Mouse (Mus musculus) hindbrain, postnatal 0 days (tissue): ENCODE data around the gene Actb. TPM values are rescaled to one million over a fixed set of nuclear protein-coding genes. Genes with fewer than 3 reads are reported as not detected.

Source experiments
- ATAC-seq: fragments of 200-750 bp; cut with Nextera tagmentation; 2 replicates; pipeline ENCODE4 v1.8.0; 2017; ENCODE audit warnings: mild to moderate bottlenecking, moderate TSS enrichment, moderate library complexity
- DNase-seq: peaks from one replicate; pipeline ENCODE4 v3.0.0-alpha.2; 2015; ENCODE audit warnings: low spot score
- H3K27ac ChIP-seq: fragments of 300-500 bp; sonication (generic); 2 replicates; pipeline ENCODE4 v1.5.1; 2014; ENCODE audit warnings: mild to moderate bottlenecking
- H3K27me3 ChIP-seq: fragments of 300-500 bp; sonication (generic); 2 replicates; pipeline ENCODE4 v1.6.1; 2014; ENCODE audit warnings: low read length, mixed read lengths; ENCODE audit not compliant: insufficient read depth
- H3K36me3 ChIP-seq: fragments of 300-500 bp; sonication (generic); 2 replicates; pipeline ENCODE4 v1.6.1; 2014; ENCODE audit warnings: low read length, mixed read lengths; ENCODE audit not compliant: insufficient read depth
- H3K4me1 ChIP-seq: fragments of 300-500 bp; sonication (generic); 2 replicates; pipeline ENCODE4 v1.6.1; 2014; ENCODE audit warnings: antibody characterized with exemption, low read length, mixed read lengths; ENCODE audit not compliant: insufficient read depth
- H3K4me2 ChIP-seq: fragments of 300-500 bp; sonication (generic); 2 replicates; pipeline ENCODE4 v1.6.1; 2014; ENCODE audit warnings: low read depth, mild to moderate bottlenecking, low read length, moderate library complexity, mixed read lengths
- H3K4me3 ChIP-seq: fragments of 300-500 bp; sonication (generic); 2 replicates; pipeline ENCODE4 v1.5.1; 2014; ENCODE audit warnings: low read length
- H3K9ac ChIP-seq: fragments of 300-500 bp; sonication (generic); replicated peaks from 2 replicates; pipeline ENCODE4 v1.6.1; 2014; ENCODE audit warnings: mild to moderate bottlenecking, low read length, moderate library complexity, mixed read lengths
- H3K9me3 ChIP-seq: fragments of 300-500 bp; sonication (generic); 2 replicates; pipeline ENCODE4 v1.6.1; 2016; ENCODE audit warnings: low read length, mixed read lengths
- CTCF ChIP-seq: IDR thresholded peaks from 2 replicates; pipeline ENCODE4 v1.5.1; 2016; ENCODE audit warnings: antibody characterized with exemption, control low read depth, low read depth
- WGBS: fragments of 180-500 bp; shearing (Covaris S2); extraction: QIAGEN DNeasy Blood & Tissue Kit; methylation state at CpG from one replicate; pipeline ENCODE4 v1.1.7; 2014; 5-methylcytosine and 5-hydroxymethylcytosine counted together
- polyA plus RNA-seq: library from polyadenylated mRNA; unstranded; fragments of >200 nt; fragmentation: Nextera tagmentation; extraction: Ambion mirVana; gene quantifications from 2 replicates; pipeline ENCODE4 v1.2.1, GENCODE M21; 2015
- total RNA-seq: library from RNA; depleted of rRNA; stranded (reverse); fragments of >200 nt; gene quantifications from 2 replicates; pipeline ENCODE4 v1.2.3, GENCODE M21; 2014; rRNA removed

Actb gene
- total and polyA plus RNA-seq, 2 experiments from 2014 or later, result 5,437 to 15,098 TPM

DNA sequence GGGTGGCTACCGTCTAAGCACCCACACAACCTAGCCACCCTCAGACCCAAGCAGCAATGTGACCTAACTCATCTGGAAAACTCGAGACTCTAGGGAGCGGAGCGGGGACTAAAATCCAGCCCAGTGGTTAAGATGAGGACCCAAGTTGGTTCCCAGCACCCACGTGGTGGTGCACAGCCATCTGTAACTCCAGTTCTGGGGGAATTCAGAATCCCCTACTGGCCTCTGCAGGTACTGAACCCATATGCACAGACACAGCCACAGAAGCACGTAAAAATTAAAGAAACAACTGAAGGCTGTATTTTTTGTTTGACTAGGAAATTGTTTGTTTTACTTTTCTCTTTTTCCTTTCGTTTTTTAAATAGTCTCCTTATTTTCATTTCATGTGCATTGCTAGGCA, 32.8 kb downstream of the Actb start:
- WGBS, result 96% methylated on average over 7 of the region's 7 CpGs
- Histone ChIP-seq H3K4me2 (no peak overlapping the region), H3K27me3 (no peaks in the 10 kb centered on the region), H3K4me1 (peaks cover 5% of the 10 kb centered on the region; the same call in 1 of the 2 replicates), H3K9me3 (no peaks in the 10 kb centered on the region), H3K27ac (no peak overlapping the region), H3K9ac (no peak overlapping the region), H3K4me3 (no peak overlapping the region), H3K36me3 (peaks cover 9% of the 10 kb centered on the region)
- peak; percentile 28; the same call in 1 of the 2 replicates for TF ChIP-seq CTCF
- ATAC-seq (no peak), DNase-seq (no peak)

DNA sequence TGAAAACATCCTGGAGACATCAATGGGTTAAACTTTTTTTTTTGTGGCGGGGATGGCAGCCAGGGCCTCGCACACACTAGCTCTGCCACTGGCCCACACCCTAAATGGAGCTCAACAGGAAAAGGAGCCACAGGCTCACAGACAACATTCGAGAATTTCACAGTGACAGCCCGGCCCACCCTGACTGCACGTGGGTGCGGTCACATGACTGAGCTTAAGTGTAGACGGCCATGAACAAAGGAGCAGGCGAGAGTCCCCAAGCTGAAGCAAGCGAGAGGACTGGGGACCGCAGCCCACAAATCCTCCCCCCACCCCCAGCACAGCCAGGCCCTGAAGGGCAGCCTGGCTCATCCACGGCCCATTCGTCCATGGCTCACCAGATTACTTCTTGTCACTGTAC, 34.8 kb downstream of the Actb start:
- no peaks in the 10 kb centered on the region for H3K27me3 ChIP-seq
- H3K4me2 ChIP-seq, result no peak overlapping the region
- WGBS, result 49% methylated on average over 12 of the region's 12 CpGs
- TF ChIP-seq CTCF, result no peak
- H3K4me1 ChIP-seq, result no peaks in the 10 kb centered on the region
- H3K4me3 ChIP-seq, result no peak overlapping the region
- H3K36me3 ChIP-seq, result peaks cover 9% of the 10 kb centered on the region
- no peak overlapping the region for H3K9ac ChIP-seq
- H3K27ac ChIP-seq, result no peak overlapping the region
- ATAC-seq (no peak), DNase-seq (no peak)
- no peaks in the 10 kb centered on the region for H3K9me3 ChIP-seq

DNA sequence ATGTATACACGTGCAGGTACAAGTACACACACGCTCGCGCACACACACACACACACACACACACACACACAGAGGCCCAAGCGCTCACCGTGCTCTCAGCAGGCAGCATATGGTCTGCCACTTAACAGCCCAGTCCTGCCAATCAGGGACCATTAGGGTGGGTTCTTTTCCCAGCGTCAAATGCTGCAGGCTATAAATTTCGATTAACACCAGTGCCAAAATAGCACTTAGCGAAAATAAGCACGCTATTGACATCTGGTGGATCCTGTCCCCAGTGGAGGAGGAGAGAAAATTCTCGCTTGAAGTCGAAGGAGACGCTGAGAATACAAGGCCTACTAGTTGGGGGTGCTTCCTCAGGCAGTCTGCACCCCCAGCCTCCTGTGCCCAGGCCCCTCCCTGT, 37.1 kb downstream of the Actb start:
- ATAC-seq (peak; percentile 67), DNase-seq (peak; percentile 81)
- H3K4me3 ChIP-seq, result no peak overlapping the region
- H3K4me1 ChIP-seq, result no peaks in the 10 kb centered on the region
- no peaks in the 10 kb centered on the region for H3K9me3 ChIP-seq
- no peak overlapping the region for H3K4me2 ChIP-seq
- H3K27me3 ChIP-seq, result no peaks in the 10 kb centered on the region
- WGBS, result 40% methylated on average over 13 of the region's 13 CpGs
- H3K27ac ChIP-seq, result peak overlapping the region; percentile 41
- peak; percentile 47 for TF ChIP-seq CTCF
- H3K9ac ChIP-seq, result no peak overlapping the region
- H3K36me3 ChIP-seq, result peaks cover 9% of the 10 kb centered on the region; the same call in 1 of the 2 replicates

DNA sequence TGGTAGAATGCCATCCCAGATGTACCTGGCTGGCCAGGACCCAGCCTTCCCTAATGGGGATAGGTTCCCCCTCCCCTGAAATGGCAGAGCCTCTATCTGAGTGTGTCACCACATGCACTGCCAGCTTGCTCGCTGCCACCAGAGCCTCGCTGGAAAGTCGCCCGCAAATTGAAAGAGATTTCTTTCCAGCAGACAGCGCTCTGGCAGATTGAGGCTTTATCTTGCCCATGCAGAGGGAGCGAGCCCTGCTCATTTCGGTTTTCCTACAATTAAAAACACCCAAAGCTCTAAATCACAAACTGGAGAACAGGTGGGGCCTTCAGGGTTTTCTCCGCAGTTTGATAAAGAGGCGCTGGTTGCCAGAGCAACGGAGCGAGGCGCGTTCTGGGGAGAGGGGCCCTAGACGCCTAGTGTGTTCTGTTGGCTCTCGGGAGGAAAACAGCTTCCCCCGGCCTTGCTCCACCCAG, 48.8 kb downstream of the Actb start:
- H3K4me2 ChIP-seq, result peak overlapping the region; percentile 33
- H3K4me1 ChIP-seq, result 0 out of 2 replicates have a peak, but pooled peaks cover 3% of the 10 kb centered on the region
- ATAC-seq, result peak; percentile 62
- no peaks in the 10 kb centered on the region for H3K9me3 ChIP-seq
- 0 out of 2 replicates have a peak overlapping the region, but pooled peaks have one; percentile 13 for H3K9ac ChIP-seq
- no peaks in the 10 kb centered on the region for H3K36me3 ChIP-seq
- WGBS, result 20% methylated on average over 16 of the region's 16 CpGs
- H3K27ac ChIP-seq, result peak overlapping the region; percentile 72
- DNase-seq, result peak; percentile 89
- H3K27me3 ChIP-seq, result no peaks in the 10 kb centered on the region
- H3K4me3 ChIP-seq, result no peak overlapping the region
- TF ChIP-seq CTCF, result peak; percentile 28

DNA sequence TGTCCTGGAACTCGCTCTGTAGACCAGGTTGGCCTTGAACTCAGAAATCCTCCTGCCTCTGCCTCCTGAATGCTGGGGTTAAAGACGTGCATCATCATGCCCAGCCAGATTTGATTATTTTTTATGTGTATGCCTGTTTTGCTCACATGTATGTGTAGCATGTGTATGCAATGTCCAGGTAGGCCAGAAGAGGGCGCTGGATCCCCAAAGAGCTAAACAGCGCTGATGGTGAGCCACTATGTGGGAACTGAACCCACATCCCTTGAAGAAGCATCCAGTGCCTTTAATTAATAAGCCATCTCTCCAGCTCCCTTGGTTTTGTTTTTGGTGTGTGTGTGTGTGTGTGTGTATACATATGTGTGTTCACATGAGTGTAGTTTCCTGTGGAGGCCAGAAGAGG, 50.1 kb downstream of the Actb start:
- 79% methylated on average over 4 of the region's 4 CpGs for WGBS
- no peak overlapping the region for H3K4me3 ChIP-seq
- DNase-seq, result no peak
- no peak overlapping the region for H3K4me2 ChIP-seq
- H3K27me3 ChIP-seq, result no peaks in the 10 kb centered on the region
- ATAC-seq, result no peak
- no peaks in the 10 kb centered on the region for H3K36me3 ChIP-seq
- no peaks in the 10 kb centered on the region for H3K9me3 ChIP-seq
- H3K27ac ChIP-seq, result no peak overlapping the region
- TF ChIP-seq CTCF, result peak; percentile 49
- no peak overlapping the region for H3K9ac ChIP-seq
- H3K4me1 ChIP-seq, result no peaks in the 10 kb centered on the region

DNA sequence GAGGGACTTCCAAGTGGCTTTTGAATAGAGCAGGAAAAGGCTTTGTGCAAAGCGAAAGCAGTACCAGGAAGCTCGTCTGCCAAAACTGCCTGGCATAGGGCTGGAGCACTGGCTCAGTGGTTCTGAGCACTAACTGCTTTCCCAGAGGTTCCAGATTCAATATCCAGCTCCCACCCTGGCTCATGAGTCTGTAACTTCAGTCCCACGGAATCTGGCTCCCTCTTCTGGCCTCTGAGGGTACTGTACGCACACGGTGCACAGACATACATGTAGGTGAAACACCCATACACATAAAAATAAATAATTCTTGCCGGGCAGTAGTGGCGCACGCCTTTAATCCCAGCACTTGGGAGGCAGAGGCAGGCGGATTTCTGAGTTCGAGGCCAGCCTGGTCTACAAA, 51.7 kb downstream of the Actb start:
- Histone ChIP-seq H3K27me3 (no peaks in the 10 kb centered on the region), H3K9me3 (no peaks in the 10 kb centered on the region), H3K9ac (no peak overlapping the region), H3K27ac (no peak overlapping the region), H3K36me3 (no peaks in the 10 kb centered on the region), H3K4me1 (no peaks in the 10 kb centered on the region), H3K4me3 (no peak overlapping the region), H3K4me2 (no peak overlapping the region)
- 74% methylated on average over 10 of the region's 10 CpGs for WGBS
- TF ChIP-seq CTCF, result peak; percentile 82
- peak; percentile 55; the same call in 1 of the 2 replicates for ATAC-seq
- peak; percentile 88 for DNase-seq

DNA sequence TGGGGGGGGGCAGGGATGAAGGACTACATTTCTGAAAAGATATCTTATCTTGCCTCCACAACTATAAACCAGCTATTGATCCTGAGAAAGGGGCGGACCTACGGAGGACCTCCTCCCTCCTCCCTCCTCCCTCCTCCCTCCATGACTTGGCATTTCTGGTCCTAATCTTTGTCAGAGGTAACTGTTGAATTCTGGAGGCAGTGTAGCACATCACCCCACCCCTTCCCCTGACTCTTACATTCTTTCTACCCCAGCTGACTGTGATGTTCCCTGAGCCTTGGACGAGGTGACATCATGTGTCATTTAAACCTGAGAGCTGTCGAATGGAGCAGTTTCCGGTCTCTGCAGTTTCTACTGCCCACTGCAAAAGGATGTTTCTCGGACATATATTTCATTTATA, 53.0 kb downstream of the Actb start:
- no peaks in the 10 kb centered on the region for H3K36me3 ChIP-seq
- no peaks in the 10 kb centered on the region for H3K4me1 ChIP-seq
- 80% methylated on average over 6 of the region's 6 CpGs for whole genome bisulfite sequencing
- H3K27ac ChIP-seq, result no peak overlapping the region
- no peak for ATAC-seq
- no peak overlapping the region for H3K9ac ChIP-seq
- no peaks in the 10 kb centered on the region for H3K27me3 ChIP-seq
- TF ChIP-seq CTCF, result no peak
- no peak overlapping the region for H3K4me2 ChIP-seq
- H3K9me3 ChIP-seq, result no peaks in the 10 kb centered on the region
- DNase-seq, result no peak
- no peak overlapping the region for H3K4me3 ChIP-seq

Other genes with a start within 250 kb of the Actb start
- gene Slc29a4, start 214.2 kb downstream of the Actb start, total RNA-seq, result 77.1 and 80.1 TPM in 2 replicates
- 61.4 and 67.1 TPM in 2 replicates for gene Slc29a4, start 214.2 kb downstream of the Actb start, polyA plus RNA-seq
- gene Tnrc18, start 89.1 kb downstream of the Actb start, total RNA-seq, result 134 and 137 TPM in 2 replicates
- 17.0 and 19.9 TPM in 2 replicates for gene Tnrc18, start 89.1 kb downstream of the Actb start, polyA plus RNA-seq
- gene Fbxl18, start 11.3 kb downstream of the Actb start, total RNA-seq, result 68.6 and 73.8 TPM in 2 replicates
- 28.0 and 31.4 TPM in 2 replicates for gene Fbxl18, start 11.3 kb downstream of the Actb start, polyA plus RNA-seq
- 613 and 715 TPM in 2 replicates for gene Fscn1, start 53.6 kb upstream of the Actb start, total RNA-seq
- gene Fscn1, start 53.6 kb upstream of the Actb start, polyA plus RNA-seq, result 412 and 457 TPM in 2 replicates
- gene Rnf216, start 206.2 kb upstream of the Actb start, total RNA-seq, result 28.0 and 32.7 TPM in 2 replicates
- gene Rnf216, start 206.2 kb upstream of the Actb start, polyA plus RNA-seq, result 25.3 and 29.7 TPM in 2 replicates
- gene Olfr718-ps1, start 240.8 kb upstream of the Actb start, total RNA-seq, result not detected in 2 replicates
- gene Olfr718-ps1, start 240.8 kb upstream of the Actb start, polyA plus RNA-seq, result not detected in 2 replicates